9 mouse cellular contexts compared by ENCODE assay signal in genomic region chr15:78544561-78545001, GRCm38 (mm10). TPM values are rescaled to one million over a fixed set of nuclear protein-coding genes. Genes with fewer than 3 reads are reported as not detected.
A peak's percentile ranks its signal among the peaks of the same experiment; 100 is the strongest.
DNase-seq lines count a peak whose midpoint lies in the region; ATAC-seq and TF ChIP-seq lines count a peak whose summit lies in the region.
"Had no signal": no experiment of that assay in that cellular context is flagged by ENCODE, and none has a peak within 500 bp of the region (broad histone marks: within the 10 kb centered on the region; RNA-seq: fewer than 3 reads in every experiment).

Gene Sstr3, minus strand, starts transcription at chr15:78544685.

- H3K4me3 ChIP-seq in neural tube, embryonic 14.5 days (ENCODE audit: low read depth, low read length): no peak within 1 kb of the TSS
- H3K4me3 ChIP-seq in kidney, adult 2 months (ENCODE audit: insufficient read depth, low read depth, low read length): no peak within 1 kb of the TSS

- TF ChIP-seq CTCF in kidney, adult 2 months (conservative IDR thresholded peaks at IDR 0.05; ENCODE audit: insufficient read depth, insufficient read length, low read depth, low read length): no peak

- H3K27ac ChIP-seq in neural tube, embryonic 14.5 days (ENCODE audit: low read depth, low read length): no peak within 1 kb of the TSS
- H3K27ac ChIP-seq in kidney, adult 2 months (ENCODE audit: insufficient read depth, low read depth, low read length): no peak within 1 kb of the TSS

- no peak for ATAC-seq in neural tube, embryonic 14.5 days (ENCODE audit: low read depth)
- ATAC-seq in erythroblast, adult 5-6 weeks (replicated peaks; ENCODE audit: low FRiP score, poor library complexity, severe bottlenecking): no peak
- ATAC-seq: intestine, embryonic 16.5 days had no signal

- no peaks in the 10 kb centered on the region for H3K36me3 ChIP-seq in neural tube, embryonic 14.5 days (ENCODE audit: control insufficient read depth, insufficient read depth, low read length)
- no peaks in the 10 kb centered on the region for H3K36me3 ChIP-seq in kidney, adult 2 months (ENCODE audit: control insufficient read depth, insufficient read depth, low read length)

- 0 out of 2 replicates have a peak within 1 kb of the TSS, but pooled peaks have one; percentile 26 for H3K9ac ChIP-seq in neural tube, embryonic 14.5 days (replicated peaks; ENCODE audit: low read depth, low read length)

- peaks cover 10% of the 10 kb centered on the region; the same call in 1 of the 2 replicates for H3K4me1 ChIP-seq in neural tube, embryonic 14.5 days (ENCODE audit: control insufficient read depth, insufficient read depth, low read length)
- peaks cover 13% of the 10 kb centered on the region; the same call in 1 of the 2 replicates for H3K4me1 ChIP-seq in kidney, adult 2 months (ENCODE audit: control insufficient read depth, insufficient read depth, low read length)

- peak within 1 kb of the TSS; percentile 18; the same call in 1 of the 2 replicates for H3K4me2 ChIP-seq in neural tube, embryonic 14.5 days (ENCODE audit: low read depth, low read length)

- no peaks in the 10 kb centered on the region for H3K9me3 ChIP-seq in neural tube, embryonic 14.5 days (ENCODE audit: control insufficient read depth, low read length)

- 8% methylated on average over 14 of the region's 14 CpGs for WGBS in neural tube, embryonic 14.5 days
- 8% methylated on average over 14 of the region's 14 CpGs for WGBS in kidney, adult 2 months

- peak in 1 of 2 experiments; percentile 58 for DNase-seq in frontal cortex, adult 2 months (ENCODE audit: extremely low spot score in 1 of 2, low spot score in 1 of 2)
- no peak for DNase-seq in frontal cortex, postnatal 25 days (ENCODE audit: low spot score in 2 of 2)
- DNase-seq in cerebellum, postnatal 25 days: peak; percentile 80 to 85
- DNase-seq in layer of hippocampus, postnatal 10 days (ENCODE audit: low spot score in 2 of 2): peak in 1 of 2 experiments; percentile 45
- no peak for DNase-seq in kidney, adult 2 months
- DNase-seq in thymus, postnatal 10 days (ENCODE audit: low spot score in 2 of 2): no peak

- H3K27me3 ChIP-seq in neural tube, embryonic 14.5 days (ENCODE audit: control insufficient read depth, insufficient read depth, low read length): no peaks in the 10 kb centered on the region; the same call in 1 of the 2 replicates
- H3K27me3 ChIP-seq in kidney, adult 2 months (replicated peaks; ENCODE audit: control insufficient read depth, insufficient read depth, low read length): no peaks in the 10 kb centered on the region

- no peak for TF ChIP-seq POLR2A in kidney, adult 2 months (IDR thresholded peaks at IDR 0.05; ENCODE audit: low read depth, low read length)

RNA-seq across cellular contexts. Expression of gene Sstr3, which starts in this region (rescaled TPM):
- polyA plus RNA-seq in frontal cortex, adult 2 months (2012; rRNA removed): 18.5 and 24.4 TPM in 2 replicates
- total RNA-seq in layer of hippocampus, postnatal 10 days (2021): 10 to 100 TPM; 15.7 to 15.8 TPM
- polyA plus RNA-seq in neural tube, embryonic 14.5 days (2014; fragmentation: Nextera tagmentation; extraction: Ambion mirVana): 0.14 and 0.67 TPM in 2 replicates
- total RNA-seq in erythroblast, adult 5-6 weeks (2015; ENCODE audit: low replicate concordance): not detected in 2 replicates
- total RNA-seq in erythroblast, adult 5-6 weeks (2017; ENCODE audit: low replicate concordance): not detected in 2 replicates
- 0.17 and 0.29 TPM in 2 replicates for polyA plus RNA-seq in kidney, adult 2 months (2012; rRNA removed)

Comparison
In these comparisons a context has a peak if more than half of its experiments do, and no peak if none do; other contexts are left out.
1. RNA of gene Sstr3 (total RNA-seq): 15.7 to 15.8 TPM in layer of hippocampus, postnatal 10 days; not detected in erythroblast, adult 5-6 weeks; every median in the first group is over 10 times any median in the second.
2. RNA of gene Sstr3 (polyA plus RNA-seq): 18.5 to 24.4 TPM in frontal cortex, adult 2 months; 0.14 to 0.67 TPM in neural tube, embryonic 14.5 days and 0.17 to 0.29 TPM in kidney, adult 2 months; every median in the first group is over 10 times any median in the second.
3. DNase-seq: peak in cerebellum, postnatal 25 days (2 of 2); none in frontal cortex, postnatal 25 days (0 of 2), kidney, adult 2 months (single experiment) and thymus, postnatal 10 days (0 of 2).